Mouse (Mus musculus): ENCODE measurements around the gene Smyd3. TPM values are rescaled to one million over a fixed set of nuclear protein-coding genes. Genes with fewer than 3 reads are reported as not detected.

Gene Smyd3
- polyA plus RNA-seq, 1 experiment: 14.2 TPM

GRCm38 (mm10) chr1:179060113-179060955, 457.5 kb downstream of the Smyd3 start:
- TF ChIP-seq POLR2A (IDR thresholded peaks at IDR 0.05; ENCODE audit: extremely low read depth, insufficient read depth, low read length): no peak
- TF ChIP-seq CTCF (IDR thresholded peaks at IDR 0.05; ENCODE audit: extremely low read depth, insufficient read depth, low read length): no peak
- H3K4me3 ChIP-seq (ENCODE audit: insufficient read depth, low read length): no peak overlapping the region
- H3K4me1 ChIP-seq (ENCODE audit: control insufficient read depth, insufficient read depth, low read length): peaks cover 3% of the 10 kb centered on the region
- no peak overlapping the region for H3K27ac ChIP-seq (ENCODE audit: insufficient read depth, low read length)

GRCm38 (mm10) chr1:179059286-179060112, 458.3 kb downstream of the Smyd3 start:
- H3K4me3 ChIP-seq (ENCODE audit: insufficient read depth, low read length): no peak overlapping the region
- no peak overlapping the region for H3K27ac ChIP-seq (ENCODE audit: insufficient read depth, low read length)
- peaks cover 3% of the 10 kb centered on the region for H3K4me1 ChIP-seq (ENCODE audit: control insufficient read depth, insufficient read depth, low read length)
- no peak for TF ChIP-seq CTCF (IDR thresholded peaks at IDR 0.05; ENCODE audit: extremely low read depth, insufficient read depth, low read length)
- no peak for TF ChIP-seq POLR2A (IDR thresholded peaks at IDR 0.05; ENCODE audit: extremely low read depth, insufficient read depth, low read length)

- Histone ChIP-seq H3K4me3 (ENCODE audit: insufficient read depth, low read length) (no peak overlapping the region), H3K27ac (ENCODE audit: insufficient read depth, low read length) (no peak overlapping the region), H3K4me1 (ENCODE audit: control insufficient read depth, insufficient read depth, low read length) (peaks cover 5% of the 10 kb centered on the region)
- TF ChIP-seq CTCF (IDR thresholded peaks at IDR 0.05; ENCODE audit: extremely low read depth, insufficient read depth, low read length) (no peak), POLR2A (IDR thresholded peaks at IDR 0.05; ENCODE audit: extremely low read depth, insufficient read depth, low read length) (no peak)
Measured at GRCm38 (mm10) chr1:179058675-179059074, 459.2 kb downstream of the Smyd3 start.

- no peak overlapping the region for H3K27ac ChIP-seq (ENCODE audit: insufficient read depth, low read length)
- H3K4me1 ChIP-seq (ENCODE audit: control insufficient read depth, insufficient read depth, low read length): peaks cover 5% of the 10 kb centered on the region
- no peak for TF ChIP-seq POLR2A (IDR thresholded peaks at IDR 0.05; ENCODE audit: extremely low read depth, insufficient read depth, low read length)
- TF ChIP-seq CTCF (IDR thresholded peaks at IDR 0.05; ENCODE audit: extremely low read depth, insufficient read depth, low read length): no peak
- no peak overlapping the region for H3K4me3 ChIP-seq (ENCODE audit: insufficient read depth, low read length)
Measured at GRCm38 (mm10) chr1:179055760-179056159, 462.1 kb downstream of the Smyd3 start.

GRCm38 (mm10) chr1:179054385-179055116, 463.3 kb downstream of the Smyd3 start:
- Histone ChIP-seq H3K4me3 (ENCODE audit: insufficient read depth, low read length) (no peak overlapping the region), H3K27ac (ENCODE audit: insufficient read depth, low read length) (no peak overlapping the region), H3K4me1 (ENCODE audit: control insufficient read depth, insufficient read depth, low read length) (peaks cover 3% of the 10 kb centered on the region; the same call in 1 of the 2 replicates)
- no peak for TF ChIP-seq CTCF (IDR thresholded peaks at IDR 0.05; ENCODE audit: extremely low read depth, insufficient read depth, low read length)
- no peak for TF ChIP-seq POLR2A (IDR thresholded peaks at IDR 0.05; ENCODE audit: extremely low read depth, insufficient read depth, low read length)

- Histone ChIP-seq H3K4me1 (ENCODE audit: control insufficient read depth, insufficient read depth, low read length) (0 out of 2 replicates have a peak, but pooled peaks cover 2% of the 10 kb centered on the region), H3K4me3 (ENCODE audit: insufficient read depth, low read length) (no peak overlapping the region), H3K27ac (ENCODE audit: insufficient read depth, low read length) (no peak overlapping the region)
- no peak for TF ChIP-seq CTCF (IDR thresholded peaks at IDR 0.05; ENCODE audit: extremely low read depth, insufficient read depth, low read length)
- TF ChIP-seq POLR2A (IDR thresholded peaks at IDR 0.05; ENCODE audit: extremely low read depth, insufficient read depth, low read length): no peak
Measured at GRCm38 (mm10) chr1:179052545-179053180, 465.2 kb downstream of the Smyd3 start.

GRCm38 (mm10) chr1:179047931-179048596, 469.8 kb downstream of the Smyd3 start:
- Histone ChIP-seq H3K27ac (ENCODE audit: insufficient read depth, low read length) (no peak overlapping the region), H3K4me3 (ENCODE audit: insufficient read depth, low read length) (no peak overlapping the region), H3K4me1 (ENCODE audit: control insufficient read depth, insufficient read depth, low read length) (no peaks in the 10 kb centered on the region)
- TF ChIP-seq POLR2A (IDR thresholded peaks at IDR 0.05; ENCODE audit: extremely low read depth, insufficient read depth, low read length) (no peak), CTCF (IDR thresholded peaks at IDR 0.05; ENCODE audit: extremely low read depth, insufficient read depth, low read length) (no peak)

GRCm38 (mm10) chr1:179045856-179046714, 471.8 kb downstream of the Smyd3 start:
- H3K4me3 ChIP-seq (ENCODE audit: insufficient read depth, low read length): no peak overlapping the region
- no peak for TF ChIP-seq CTCF (IDR thresholded peaks at IDR 0.05; ENCODE audit: extremely low read depth, insufficient read depth, low read length)
- no peak for TF ChIP-seq POLR2A (IDR thresholded peaks at IDR 0.05; ENCODE audit: extremely low read depth, insufficient read depth, low read length)
- H3K27ac ChIP-seq (ENCODE audit: insufficient read depth, low read length): no peak overlapping the region
- H3K4me1 ChIP-seq (ENCODE audit: control insufficient read depth, insufficient read depth, low read length): peaks cover 3% of the 10 kb centered on the region; the same call in 1 of the 2 replicates
